Mouse (Mus musculus) forebrain, embryonic 12.5 days (tissue): ENCODE data around the gene Cep68. TPM values are rescaled to one million over a fixed set of nuclear protein-coding genes. Genes with fewer than 3 reads are reported as not detected.

Experiments used
- ATAC-seq: fragments of 200-750 bp; cut with Nextera tagmentation; 2 replicates; pipeline ENCODE4 v1.8.0; 2017; ENCODE audit warnings: moderate TSS enrichment; ENCODE audit not compliant: low FRiP score
- H3K27ac ChIP-seq: fragments of 300-500 bp; sonication (generic); 2 replicates; pipeline ENCODE4 v1.5.1; 2016; ENCODE audit warnings: mild to moderate bottlenecking
- H3K27me3 ChIP-seq: fragments of 300-500 bp; sonication (generic); 2 replicates; pipeline ENCODE4 v1.6.1; 2016; ENCODE audit warnings: mild to moderate bottlenecking
- H3K36me3 ChIP-seq: fragments of 300-500 bp; sonication (generic); replicated peaks from 2 replicates; pipeline ENCODE4 v1.6.1; 2016; ENCODE audit warnings: mild to moderate bottlenecking
- H3K4me1 ChIP-seq: fragments of 300-500 bp; sonication (generic); 2 replicates; pipeline ENCODE4 v1.6.1; 2016
- H3K4me2 ChIP-seq: fragments of 300-500 bp; sonication (generic); 2 replicates; pipeline ENCODE4 v1.6.1; 2016; ENCODE audit warnings: mild to moderate bottlenecking, moderate library complexity
- H3K4me3 ChIP-seq: fragments of 300-500 bp; sonication (generic); replicated peaks from 2 replicates; pipeline ENCODE4 v1.5.1; 2016; ENCODE audit warnings: mild to moderate bottlenecking
- H3K9ac ChIP-seq: fragments of 300-500 bp; sonication (generic); 2 replicates; pipeline ENCODE4 v1.6.1; 2016; ENCODE audit warnings: mild to moderate bottlenecking
- H3K9me3 ChIP-seq: fragments of 300-500 bp; sonication (generic); 2 replicates; pipeline ENCODE4 v1.6.1; 2016
- WGBS: fragments of 180-500 bp; shearing (Covaris S2); methylation state at CpG from one replicate; pipeline ENCODE4 v1.1.7; 2016; 5-methylcytosine and 5-hydroxymethylcytosine counted together
- polyA plus RNA-seq: library from polyadenylated mRNA; unstranded; fragments of >200 nt; fragmentation: Nextera tagmentation; extraction: Ambion mirVana; gene quantifications from 2 replicates; pipeline ENCODE4 v1.2.1, GENCODE M21; 2016

Gene Cep68
- polyA plus RNA-seq, 1 experiment from 2014 or later = 36.3 TPM

DNA sequence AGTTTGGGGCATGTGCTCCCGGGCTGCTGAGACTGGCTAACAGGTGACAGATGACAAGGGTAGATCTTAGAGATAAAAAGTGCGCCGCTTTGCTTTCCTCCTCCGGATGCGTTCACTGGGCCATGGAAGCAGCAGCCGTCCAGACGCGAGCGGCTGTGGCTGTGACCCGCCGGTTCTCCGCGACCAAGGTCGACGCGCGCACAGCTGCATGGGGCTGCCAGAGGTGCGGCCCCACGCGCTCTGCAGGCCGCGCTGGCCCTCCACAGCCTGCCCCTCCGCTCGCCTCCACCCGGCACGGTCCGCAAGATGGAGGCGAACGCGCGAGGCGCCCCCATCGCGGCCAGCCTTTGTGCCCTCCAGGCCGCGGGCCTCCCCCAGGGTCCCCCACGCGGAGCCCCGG, 389 bp downstream of the Cep68 start:
- peaks cover 7% of the 10 kb centered on the region; the same call in 1 of the 2 replicates for H3K36me3 ChIP-seq
- peak overlapping the region; percentile 81 for H3K27ac ChIP-seq
- no peaks in the 10 kb centered on the region for H3K9me3 ChIP-seq
- ATAC-seq = peak; percentile 74
- WGBS = under 1% methylated on average over 38 of the region's 39 CpGs
- H3K9ac ChIP-seq = peak overlapping the region; percentile 94
- H3K27me3 ChIP-seq = no peaks in the 10 kb centered on the region
- peak overlapping the region; percentile 89 for H3K4me3 ChIP-seq
- peak overlapping the region; percentile 83 for H3K4me2 ChIP-seq
- H3K4me1 ChIP-seq = peaks cover 38% of the 10 kb centered on the region

DNA sequence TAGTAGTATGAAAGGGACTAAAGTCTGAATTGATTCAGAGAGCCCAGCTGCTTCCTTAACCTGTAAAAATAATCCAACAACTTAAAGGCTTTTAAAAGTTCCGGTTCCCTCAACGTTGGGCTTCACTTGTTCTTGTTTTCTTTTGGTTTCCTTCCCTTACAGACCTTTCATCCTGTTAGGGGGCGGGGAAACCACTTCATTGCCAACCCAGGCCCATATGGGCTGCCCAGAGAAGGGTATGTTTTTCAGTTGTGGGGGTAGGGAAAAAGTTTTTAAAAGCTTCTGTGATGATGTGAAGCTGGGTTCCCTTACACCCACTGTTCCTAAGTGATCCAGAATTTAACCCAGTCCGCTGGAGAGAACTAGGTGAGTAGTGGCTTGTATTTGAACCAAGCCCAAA, 952 bp downstream of the Cep68 start:
- no peak for ATAC-seq

DNA sequence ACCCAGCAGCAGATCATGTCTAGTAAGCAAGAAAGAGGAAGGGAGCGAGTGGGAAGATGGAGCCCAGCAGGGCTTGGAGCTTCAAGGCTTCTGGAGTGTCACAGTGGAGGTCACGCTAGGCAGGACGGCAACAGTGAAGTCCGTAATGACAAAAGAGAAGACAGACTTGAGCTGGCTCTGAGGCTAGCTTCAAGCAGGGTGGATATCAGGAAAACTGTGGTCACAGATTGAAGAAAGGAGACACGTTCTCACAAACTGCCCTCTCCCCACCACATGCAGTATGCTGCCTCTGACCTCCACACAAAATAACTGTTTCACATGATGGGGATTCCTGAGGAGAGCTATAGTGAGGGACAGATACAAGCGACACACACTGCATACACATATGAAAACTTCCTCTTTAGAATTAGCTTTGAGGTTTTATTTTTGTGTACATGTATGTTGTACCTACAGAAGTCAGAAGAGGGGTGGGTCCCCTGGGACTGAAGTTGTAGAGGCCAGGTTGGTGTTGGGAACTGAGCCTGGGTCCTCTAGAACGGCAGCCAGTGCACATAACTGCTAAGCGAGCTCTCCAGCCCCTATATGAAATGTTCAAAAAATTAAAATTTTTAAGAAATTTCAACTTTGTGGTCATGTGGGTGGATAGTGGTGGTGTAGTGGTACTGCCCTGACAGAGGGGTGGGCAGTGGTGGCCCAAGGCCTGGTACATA, 1.9 kb downstream of the Cep68 start:
- no peak for ATAC-seq
- Histone ChIP-seq H3K4me2 (peak overlapping the region; percentile 83), H3K36me3 (peaks cover 7% of the 10 kb centered on the region; the same call in 1 of the 2 replicates), H3K4me1 (peaks cover 48% of the 10 kb centered on the region), H3K9ac (0 out of 2 replicates have a peak overlapping the region, but pooled peaks have one; percentile 94), H3K27ac (no peak overlapping the region), H3K4me3 (no peak overlapping the region), H3K9me3 (no peaks in the 10 kb centered on the region), H3K27me3 (no peaks in the 10 kb centered on the region)
- 86% methylated on average over 8 of the region's 8 CpGs for WGBS

More for the DNA sequence above, 952 bp downstream of the Cep68 start:
- WGBS = 11% methylated on average over 4 of the region's 4 CpGs
- Histone ChIP-seq H3K4me3 (peak overlapping the region; percentile 89), H3K4me1 (peaks cover 41% of the 10 kb centered on the region), H3K4me2 (peak overlapping the region; percentile 83), H3K9ac (peak overlapping the region; percentile 94), H3K27ac (peak overlapping the region; percentile 81), H3K36me3 (peaks cover 7% of the 10 kb centered on the region; the same call in 1 of the 2 replicates), H3K9me3 (no peaks in the 10 kb centered on the region), H3K27me3 (no peaks in the 10 kb centered on the region)

DNA sequence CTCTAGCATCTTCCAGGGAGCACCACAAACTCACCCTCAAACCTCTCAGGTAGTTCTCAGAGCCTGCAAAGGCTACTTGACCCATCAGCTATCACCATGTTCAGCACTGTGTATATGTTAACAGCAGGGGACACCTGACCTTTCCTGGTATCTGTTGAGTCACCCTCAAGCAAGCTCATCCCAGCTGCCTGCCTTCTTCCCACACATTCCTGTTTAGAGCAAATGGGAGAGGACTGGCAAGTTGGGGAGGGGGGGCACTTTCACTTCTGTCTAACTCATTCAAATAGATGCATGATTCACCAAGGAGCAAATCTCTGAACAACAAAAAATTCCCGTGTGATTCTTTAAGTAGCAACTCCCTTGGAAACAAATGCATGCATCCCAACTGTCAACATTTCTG, 2.6 kb downstream of the Cep68 start:
- Histone ChIP-seq H3K27me3 (no peaks in the 10 kb centered on the region), H3K4me2 (peak overlapping the region; percentile 83; the same call in 1 of the 2 replicates), H3K4me3 (no peak overlapping the region), H3K27ac (no peak overlapping the region), H3K36me3 (peaks cover 11% of the 10 kb centered on the region), H3K9me3 (no peaks in the 10 kb centered on the region), H3K4me1 (peaks cover 48% of the 10 kb centered on the region), H3K9ac (no peak overlapping the region)
- no peak for ATAC-seq
- WGBS = 78% methylated on average over 1 of the region's 1 CpGs

DNA sequence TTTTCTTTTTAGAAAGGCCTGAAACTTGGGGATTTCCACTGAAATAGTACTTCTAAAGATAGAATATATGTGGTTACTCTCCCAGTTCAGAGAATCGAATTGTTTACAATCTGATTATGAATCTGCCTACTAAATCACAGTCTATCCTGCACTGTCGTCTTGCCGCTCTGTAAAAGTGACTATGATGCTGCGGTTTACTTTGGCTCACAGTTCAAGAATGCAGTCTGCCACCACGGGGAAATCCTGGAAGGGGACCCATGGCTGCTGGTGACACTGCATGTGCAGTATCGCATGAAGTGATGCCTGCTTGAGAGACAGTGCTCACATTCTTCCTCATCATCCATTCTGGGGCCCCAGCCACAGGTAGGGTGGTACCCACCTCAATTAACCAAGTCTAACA, 3.9 kb downstream of the Cep68 start:
- ATAC-seq = no peak
- H3K27ac ChIP-seq = no peak overlapping the region
- no peaks in the 10 kb centered on the region for H3K9me3 ChIP-seq
- H3K4me2 ChIP-seq = no peak overlapping the region
- no peak overlapping the region for H3K4me3 ChIP-seq
- peaks cover 24% of the 10 kb centered on the region for H3K36me3 ChIP-seq
- H3K9ac ChIP-seq = no peak overlapping the region
- WGBS = 95% methylated on average over 6 of the region's 6 CpGs
- H3K4me1 ChIP-seq = peaks cover 48% of the 10 kb centered on the region
- H3K27me3 ChIP-seq = no peaks in the 10 kb centered on the region

DNA sequence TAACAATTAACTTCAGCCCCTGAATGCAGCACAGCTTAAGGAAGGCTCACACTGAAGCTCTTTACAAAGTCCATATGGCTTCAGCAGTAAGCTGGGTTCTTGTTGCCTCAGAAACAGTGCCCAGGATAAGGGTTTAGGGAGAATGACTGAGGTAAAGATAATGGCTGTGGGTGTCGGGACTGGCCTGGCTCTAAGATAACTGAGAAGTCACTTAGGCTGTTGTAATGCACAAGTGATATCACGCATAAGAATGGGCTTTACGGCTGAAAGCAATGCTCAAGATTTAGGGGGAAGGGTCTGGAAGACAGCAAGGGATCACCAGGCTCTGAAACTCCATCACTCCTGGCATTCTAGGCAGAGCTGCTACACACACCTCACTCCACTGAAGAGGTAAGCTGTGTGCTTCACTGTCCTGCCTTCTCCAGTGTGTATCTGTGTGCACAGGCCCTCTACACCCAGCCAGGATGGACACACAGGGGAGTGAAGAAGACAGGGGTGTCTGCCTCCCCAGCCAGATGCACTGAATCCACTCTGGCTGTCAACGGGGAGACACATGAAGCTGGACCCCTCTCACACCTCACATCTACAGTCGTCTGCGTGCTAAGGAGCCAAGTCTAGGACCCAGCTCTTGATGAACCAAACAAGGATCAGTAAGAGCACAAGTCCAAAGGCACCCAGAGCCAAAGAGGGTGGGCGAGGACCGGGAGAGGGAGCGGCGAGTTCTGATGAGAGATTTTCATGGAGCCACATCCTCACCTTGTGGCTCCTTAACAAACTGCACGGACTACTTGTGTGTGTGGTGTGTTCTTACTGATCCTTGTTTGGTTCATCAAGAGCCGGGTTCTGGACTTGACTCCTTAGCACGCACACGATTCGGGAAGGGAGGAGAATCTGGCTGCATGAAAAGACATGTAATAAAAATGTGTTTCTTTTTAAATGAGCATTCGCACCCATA, 4.6 kb downstream of the Cep68 start:
- Histone ChIP-seq H3K9me3 (no peaks in the 10 kb centered on the region), H3K4me1 (peaks cover 42% of the 10 kb centered on the region), H3K27ac (no peak overlapping the region), H3K36me3 (peaks cover 31% of the 10 kb centered on the region), H3K27me3 (no peaks in the 10 kb centered on the region), H3K4me3 (no peak overlapping the region), H3K9ac (no peak overlapping the region), H3K4me2 (no peak overlapping the region)
- WGBS = 83% methylated on average over 16 of the region's 16 CpGs
- no peak for ATAC-seq

DNA sequence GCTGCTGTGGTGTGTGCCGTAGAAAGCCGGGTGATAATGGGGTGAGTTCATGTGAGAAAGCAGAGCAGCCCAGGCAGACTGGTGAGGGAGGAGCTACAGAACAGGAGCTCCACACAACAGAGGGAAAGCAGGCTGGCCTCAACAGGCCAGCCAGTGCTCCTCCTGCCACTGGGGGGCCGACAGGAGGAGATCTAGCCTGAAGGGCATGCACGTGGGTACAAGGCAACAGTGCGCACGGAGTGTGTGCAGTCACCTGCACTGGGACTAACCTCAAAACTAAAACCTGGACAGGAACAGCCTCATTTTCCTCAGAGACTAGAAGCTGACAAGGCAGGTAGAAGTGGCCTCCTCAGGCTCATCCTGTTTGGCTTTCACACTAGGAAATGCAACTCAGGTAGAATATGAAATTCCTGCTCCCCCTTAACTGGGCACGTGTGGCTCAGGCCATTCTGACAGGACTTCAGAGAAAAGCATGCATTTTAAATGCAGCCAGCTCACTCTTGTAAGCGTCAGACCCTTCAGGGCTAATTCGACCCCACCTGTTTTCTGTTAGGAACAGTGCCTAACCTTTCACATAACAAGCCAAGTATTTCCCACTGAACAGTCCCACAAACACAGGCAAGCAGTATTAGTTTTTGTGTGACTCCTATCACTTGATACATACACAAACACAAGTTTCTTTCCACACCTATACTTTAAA, 5.9 kb downstream of the Cep68 start:
- Histone ChIP-seq H3K27me3 (no peaks in the 10 kb centered on the region), H3K4me1 (peaks cover 39% of the 10 kb centered on the region), H3K9ac (no peak overlapping the region), H3K4me3 (no peak overlapping the region), H3K4me2 (no peak overlapping the region), H3K9me3 (no peaks in the 10 kb centered on the region), H3K36me3 (peaks cover 44% of the 10 kb centered on the region), H3K27ac (0 out of 2 replicates have a peak overlapping the region, but pooled peaks have one; percentile 26)
- peak; percentile 31; the same call in 1 of the 2 replicates for ATAC-seq
- 46% methylated on average over 9 of the region's 9 CpGs for WGBS

DNA sequence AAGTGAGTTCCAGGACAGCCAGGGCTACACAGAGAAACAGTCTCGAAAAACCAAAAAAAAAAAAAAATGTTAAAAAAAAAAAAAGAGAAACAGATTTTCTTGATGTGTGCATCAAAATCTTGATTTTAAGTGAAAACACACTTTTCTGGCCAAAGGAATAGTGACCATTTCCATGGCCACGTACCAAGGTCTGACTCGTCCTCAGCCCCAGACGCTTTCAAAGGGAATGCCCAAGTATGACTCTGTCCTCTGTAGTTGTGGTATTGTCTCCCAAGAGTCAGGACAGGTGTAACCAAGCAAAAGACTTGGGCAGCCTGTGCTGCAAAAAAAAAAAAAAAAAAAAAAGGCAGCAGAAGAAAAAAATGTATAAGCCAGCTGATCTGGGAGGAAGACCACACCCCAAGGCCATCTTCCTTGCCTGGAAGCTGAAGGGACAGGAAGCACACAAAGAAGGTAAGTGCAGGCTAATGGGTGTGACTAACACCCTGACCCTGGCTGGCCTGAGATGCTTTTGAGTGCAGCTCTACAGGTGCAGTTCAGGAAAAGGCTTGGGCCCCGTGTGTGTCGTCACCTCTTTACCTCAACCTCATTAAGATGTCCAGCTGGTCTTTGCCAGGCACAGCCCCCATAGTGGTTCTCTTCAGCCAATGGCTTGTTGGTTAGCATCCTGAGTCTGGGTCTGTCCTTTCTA, 6.7 kb downstream of the Cep68 start:
- no peak overlapping the region for H3K27ac ChIP-seq
- H3K4me1 ChIP-seq = peaks cover 31% of the 10 kb centered on the region
- H3K4me3 ChIP-seq = no peak overlapping the region
- no peaks in the 10 kb centered on the region for H3K27me3 ChIP-seq
- ATAC-seq = no peak
- H3K9me3 ChIP-seq = no peaks in the 10 kb centered on the region
- no peak overlapping the region for H3K9ac ChIP-seq
- H3K4me2 ChIP-seq = no peak overlapping the region
- H3K36me3 ChIP-seq = peaks cover 50% of the 10 kb centered on the region
- 91% methylated on average over 6 of the region's 6 CpGs for WGBS

DNA sequence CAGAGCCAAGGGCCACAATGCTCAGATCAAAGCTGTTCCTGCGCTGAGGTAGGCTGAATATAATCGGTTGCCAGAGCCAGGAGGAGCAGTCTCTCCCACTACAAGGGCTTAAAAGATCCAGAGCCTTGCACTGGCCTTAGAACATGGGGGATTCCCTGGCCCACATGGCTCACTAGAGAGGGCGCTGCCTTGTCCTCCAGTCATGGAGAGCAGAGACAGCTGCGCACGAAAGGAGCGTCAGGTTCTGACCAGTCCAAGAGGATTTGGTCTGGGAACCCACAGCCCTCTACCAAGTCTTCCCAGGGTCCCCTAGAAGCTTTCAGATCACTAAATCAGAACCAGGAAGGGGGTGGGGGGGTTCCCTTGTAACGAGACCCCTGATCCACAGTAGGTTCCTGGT, 7.9 kb downstream of the Cep68 start:
- Histone ChIP-seq H3K27ac (no peak overlapping the region), H3K4me2 (no peak overlapping the region), H3K9ac (no peak overlapping the region), H3K9me3 (no peaks in the 10 kb centered on the region), H3K27me3 (no peaks in the 10 kb centered on the region), H3K4me1 (peaks cover 19% of the 10 kb centered on the region), H3K4me3 (no peak overlapping the region), H3K36me3 (peaks cover 62% of the 10 kb centered on the region)
- no peak for ATAC-seq
- WGBS = 90% methylated on average over 7 of the region's 7 CpGs

DNA sequence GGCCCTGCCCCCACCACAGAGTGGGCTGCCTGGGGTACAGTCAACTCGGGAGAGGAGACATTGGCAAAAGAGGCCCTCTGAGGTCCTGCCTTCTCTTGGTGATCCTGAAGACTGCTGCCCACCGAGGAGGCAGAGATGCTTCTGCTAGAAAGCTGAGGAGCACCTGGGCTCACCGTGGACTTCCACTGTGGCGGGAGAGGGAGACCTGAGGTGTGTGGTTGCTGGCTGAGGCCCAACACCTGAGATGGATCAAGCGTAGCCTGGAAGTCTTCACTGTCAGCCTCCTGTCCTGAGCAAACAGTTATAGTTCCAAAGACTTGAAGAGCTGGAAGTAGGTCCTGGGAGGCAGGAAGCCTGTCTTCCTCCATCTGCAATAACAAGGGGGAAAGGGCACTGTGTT, 8.9 kb downstream of the Cep68 start:
- Histone ChIP-seq H3K4me2 (no peak overlapping the region), H3K36me3 (peaks cover 71% of the 10 kb centered on the region), H3K9ac (no peak overlapping the region), H3K4me1 (peaks cover 16% of the 10 kb centered on the region; the same call in 1 of the 2 replicates), H3K9me3 (no peaks in the 10 kb centered on the region), H3K27ac (no peak overlapping the region), H3K4me3 (no peak overlapping the region), H3K27me3 (no peaks in the 10 kb centered on the region)
- no peak for ATAC-seq
- WGBS = 90% methylated on average over 5 of the region's 5 CpGs

DNA sequence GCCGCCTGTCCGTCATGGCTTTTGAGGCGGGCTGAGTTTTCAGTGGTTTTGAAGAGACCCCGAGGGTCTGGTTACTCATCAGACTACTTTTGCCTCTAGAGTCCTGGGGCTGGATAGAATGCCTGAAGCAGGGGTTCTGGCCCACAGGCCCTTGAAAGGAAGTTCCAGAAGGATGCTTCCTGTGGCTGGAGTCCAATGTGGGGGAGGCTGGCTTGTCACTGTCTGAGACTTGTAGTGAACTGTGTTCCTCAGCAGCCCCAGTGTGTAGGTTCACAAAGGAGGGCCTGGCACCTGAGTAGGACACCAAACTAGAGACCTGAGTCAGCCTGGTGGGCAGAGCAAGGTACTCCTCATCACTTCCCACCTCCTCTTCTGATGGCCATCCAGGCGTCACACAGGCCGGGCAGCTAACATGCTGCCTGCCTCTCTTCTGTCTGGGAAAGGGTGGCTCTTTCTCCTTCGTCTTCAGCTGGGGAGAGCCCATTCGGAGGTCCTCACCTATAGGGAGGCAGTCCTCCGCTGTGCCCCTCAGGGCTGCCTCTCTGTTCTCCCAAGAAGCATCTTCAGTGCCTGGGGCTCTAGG, 9.9 kb downstream of the Cep68 start:
- ATAC-seq = no peak
- peaks cover 75% of the 10 kb centered on the region for H3K36me3 ChIP-seq
- WGBS = 93% methylated on average over 9 of the region's 9 CpGs

More for the DNA sequence above, 9.9 kb downstream of the Cep68 start:
- Histone ChIP-seq H3K4me2 (no peak overlapping the region), H3K27ac (no peak overlapping the region), H3K27me3 (no peaks in the 10 kb centered on the region), H3K9ac (no peak overlapping the region), H3K9me3 (no peaks in the 10 kb centered on the region), H3K4me3 (no peak overlapping the region), H3K4me1 (peaks cover 12% of the 10 kb centered on the region; the same call in 1 of the 2 replicates)
